Mouse (Mus musculus): Measurements from ENCODE around the gene Ttpal. TPM values are rescaled to one million over a fixed set of nuclear protein-coding genes. Genes with fewer than 3 reads are reported as not detected.
"Not testable (repeated sequence)": the region's sequence is repeated elsewhere in the genome, so short reads cannot be mapped to it uniquely, and the experiment has no call there.

Gene Ttpal
- polyA plus RNA-seq, 1 experiment from 2014 or later, result 40.2 TPM

DNA sequence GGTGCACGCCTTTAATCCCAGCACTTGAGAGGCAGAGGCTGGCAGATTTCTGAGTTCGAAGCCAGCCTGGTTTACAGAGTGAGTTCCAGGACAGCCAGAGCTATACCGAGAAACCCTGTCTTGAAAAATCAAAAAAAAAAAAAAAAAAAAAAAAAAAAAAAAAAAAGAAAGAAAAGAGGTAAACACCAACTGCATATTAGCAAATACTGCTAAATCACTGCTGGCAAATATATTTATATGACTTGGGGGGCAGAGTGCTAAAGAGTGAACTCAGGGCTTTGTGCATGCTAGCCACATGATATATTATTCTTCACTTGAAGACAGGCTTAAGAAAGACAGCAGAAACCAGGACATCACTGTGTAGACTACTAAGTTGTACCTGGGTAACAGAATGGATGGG, 19.3 kb downstream of the Ttpal start:
- H3K27ac ChIP-seq (ENCODE audit: low read depth, low read length); H3K36me3 ChIP-seq (ENCODE audit: control insufficient read depth, insufficient read depth, low read length); H3K27me3 ChIP-seq (ENCODE audit: control insufficient read depth, insufficient read depth, low read length); H3K9ac ChIP-seq (ENCODE audit: low read depth, low read length); ATAC-seq (ENCODE audit: low FRiP score); DNase-seq (ENCODE audit: low spot score); H3K9me3 ChIP-seq (ENCODE audit: control insufficient read depth, low read length); H3K4me2 ChIP-seq (replicated peaks; ENCODE audit: low read depth, low read length); H3K4me1 ChIP-seq (replicated peaks; ENCODE audit: control insufficient read depth, insufficient read depth, low read length); H3K4me3 ChIP-seq (ENCODE audit: low read depth, low read length): not testable (repeated sequence)
- 94% methylated on average over 3 of the region's 3 CpGs for WGBS

DNA sequence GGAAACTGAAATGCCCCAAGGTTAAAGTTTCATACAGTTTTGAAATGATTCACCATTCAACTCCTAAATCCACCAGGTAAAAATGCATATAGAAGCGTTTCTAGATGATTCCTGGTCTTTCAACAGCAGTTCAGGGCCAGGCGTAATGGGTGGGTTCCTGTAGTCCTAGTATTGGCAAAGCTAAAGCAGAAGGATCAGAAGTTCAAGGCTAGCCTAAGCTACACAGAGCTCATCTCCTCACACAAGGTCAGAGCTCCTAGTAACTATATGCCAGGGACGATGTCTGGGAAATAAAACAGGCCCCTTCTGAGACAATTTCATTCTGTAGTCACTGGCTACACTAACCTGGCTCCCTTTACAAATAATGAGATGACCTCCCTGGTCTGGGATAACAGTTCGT, 29.1 kb downstream of the Ttpal start:
- DNase-seq (ENCODE audit: low spot score), result no peak
- H3K27ac ChIP-seq (ENCODE audit: low read depth, low read length), result no peak overlapping the region
- H3K36me3 ChIP-seq (ENCODE audit: control insufficient read depth, insufficient read depth, low read length), result peaks cover 17% of the 10 kb centered on the region
- H3K9me3 ChIP-seq (ENCODE audit: control insufficient read depth, low read length), result no peaks in the 10 kb centered on the region
- 97% methylated on average over 4 of the region's 4 CpGs for WGBS
- no peak for ATAC-seq (ENCODE audit: low FRiP score)
- H3K9ac ChIP-seq (ENCODE audit: low read depth, low read length), result no peak overlapping the region
- no peaks in the 10 kb centered on the region for H3K4me1 ChIP-seq (replicated peaks; ENCODE audit: control insufficient read depth, insufficient read depth, low read length)
- no peak overlapping the region for H3K4me2 ChIP-seq (replicated peaks; ENCODE audit: low read depth, low read length)
- no peaks in the 10 kb centered on the region for H3K27me3 ChIP-seq (ENCODE audit: control insufficient read depth, insufficient read depth, low read length)
- no peak overlapping the region for H3K4me3 ChIP-seq (ENCODE audit: low read depth, low read length)

DNA sequence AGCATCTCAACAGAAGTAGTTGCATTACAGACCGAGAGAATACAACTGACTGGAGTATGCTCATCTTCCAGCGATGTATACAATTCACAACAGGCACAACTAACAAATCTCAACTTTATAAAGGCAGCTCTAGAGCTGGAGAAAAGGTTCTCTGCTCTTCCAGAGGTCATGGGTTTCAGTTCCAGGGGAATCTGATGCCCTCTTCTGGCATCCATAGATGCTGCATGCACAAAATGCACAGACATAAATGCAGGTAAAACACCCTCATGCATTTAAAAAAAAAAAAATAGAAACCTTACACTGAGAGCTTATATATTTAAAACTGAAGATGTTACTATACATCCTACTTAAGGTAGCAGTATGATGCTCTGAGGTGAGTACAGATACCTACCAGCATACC, 29.6 kb downstream of the Ttpal start:
- DNase-seq (ENCODE audit: low spot score) (no peak), ATAC-seq (ENCODE audit: low FRiP score) (no peak)

GRCm38 (mm10) chr2:163634211-163634610, 32.1 kb downstream of the Ttpal start:
- no peak overlapping the region for H3K27ac ChIP-seq (ENCODE audit: low read depth, low read length)
- H3K27me3 ChIP-seq (ENCODE audit: control insufficient read depth, insufficient read depth, low read length), result no peaks in the 10 kb centered on the region
- peaks cover 7% of the 10 kb centered on the region for H3K36me3 ChIP-seq (ENCODE audit: control insufficient read depth, insufficient read depth, low read length)
- H3K9ac ChIP-seq (ENCODE audit: low read depth, low read length), result no peak overlapping the region
- H3K4me3 ChIP-seq (ENCODE audit: low read depth, low read length), result no peak overlapping the region
- ATAC-seq (ENCODE audit: low FRiP score), result no peak
- H3K4me1 ChIP-seq (replicated peaks; ENCODE audit: control insufficient read depth, insufficient read depth, low read length), result no peaks in the 10 kb centered on the region
- H3K4me2 ChIP-seq (replicated peaks; ENCODE audit: low read depth, low read length), result no peak overlapping the region
- H3K9me3 ChIP-seq (ENCODE audit: control insufficient read depth, low read length), result no peaks in the 10 kb centered on the region
- 93% methylated on average over 2 of the region's 2 CpGs for WGBS
- no peak for DNase-seq (ENCODE audit: low spot score)

More for the DNA sequence above, 29.6 kb downstream of the Ttpal start:
- no peaks in the 10 kb centered on the region for H3K27me3 ChIP-seq (ENCODE audit: control insufficient read depth, insufficient read depth, low read length)
- WGBS, result 88% methylated on average over 2 of the region's 2 CpGs
- H3K9me3 ChIP-seq (ENCODE audit: control insufficient read depth, low read length), result no peaks in the 10 kb centered on the region
- H3K4me1 ChIP-seq (replicated peaks; ENCODE audit: control insufficient read depth, insufficient read depth, low read length), result no peaks in the 10 kb centered on the region
- H3K4me3 ChIP-seq (ENCODE audit: low read depth, low read length), result no peak overlapping the region
- H3K36me3 ChIP-seq (ENCODE audit: control insufficient read depth, insufficient read depth, low read length), result peaks cover 12% of the 10 kb centered on the region
- H3K4me2 ChIP-seq (replicated peaks; ENCODE audit: low read depth, low read length), result no peak overlapping the region
- H3K9ac ChIP-seq (ENCODE audit: low read depth, low read length), result no peak overlapping the region
- H3K27ac ChIP-seq (ENCODE audit: low read depth, low read length), result no peak overlapping the region

GRCm38 (mm10) chr2:163636057-163636456, 33.9 kb downstream of the Ttpal start:
- no peaks in the 10 kb centered on the region for H3K27me3 ChIP-seq (ENCODE audit: control insufficient read depth, insufficient read depth, low read length)
- no peak overlapping the region for H3K27ac ChIP-seq (ENCODE audit: low read depth, low read length)
- no peak overlapping the region for H3K4me2 ChIP-seq (replicated peaks; ENCODE audit: low read depth, low read length)
- H3K36me3 ChIP-seq (ENCODE audit: control insufficient read depth, insufficient read depth, low read length), result peaks cover under 1% of the 10 kb centered on the region; the same call in 1 of the 2 replicates
- no peak overlapping the region for H3K9ac ChIP-seq (ENCODE audit: low read depth, low read length)
- no peak for ATAC-seq (ENCODE audit: low FRiP score)
- 92% methylated on average over 2 of the region's 2 CpGs for WGBS
- no peak overlapping the region for H3K4me3 ChIP-seq (ENCODE audit: low read depth, low read length)
- H3K9me3 ChIP-seq (ENCODE audit: control insufficient read depth, low read length), result no peaks in the 10 kb centered on the region
- DNase-seq (ENCODE audit: low spot score), result no peak
- H3K4me1 ChIP-seq (replicated peaks; ENCODE audit: control insufficient read depth, insufficient read depth, low read length), result no peaks in the 10 kb centered on the region

DNA sequence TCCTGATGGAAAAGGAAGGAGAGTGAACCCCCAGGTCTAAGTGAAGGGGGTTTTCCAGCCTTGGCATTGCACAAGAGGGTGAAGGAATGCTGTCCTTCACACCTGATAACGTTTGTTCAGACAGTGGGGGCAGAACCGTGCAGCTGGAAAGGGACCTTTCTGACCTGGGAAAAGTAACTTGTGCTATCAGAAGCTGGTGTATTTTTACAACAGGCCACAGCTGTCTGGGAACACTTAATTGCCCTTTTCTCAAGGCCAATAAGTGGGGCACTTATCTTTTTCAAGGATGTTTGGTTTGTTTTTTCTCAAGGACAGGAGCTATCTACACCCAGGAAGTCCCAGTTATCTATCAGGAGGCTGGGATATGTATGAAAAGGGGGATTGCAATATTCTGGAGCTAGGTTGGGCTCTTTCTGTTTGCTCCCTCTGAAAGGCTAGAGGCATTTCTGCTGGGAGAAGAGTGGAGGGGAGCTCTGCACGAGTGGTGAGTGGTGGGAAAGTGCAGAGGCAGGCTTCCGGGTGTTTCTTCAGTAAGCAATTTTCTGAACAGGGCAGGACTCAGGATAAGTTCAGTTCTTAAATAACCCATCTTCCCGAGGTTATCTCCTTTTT, 35.6 kb downstream of the Ttpal start:
- H3K9ac ChIP-seq (ENCODE audit: low read depth, low read length), result no peak overlapping the region
- DNase-seq (ENCODE audit: low spot score), result no peak
- H3K36me3 ChIP-seq (ENCODE audit: control insufficient read depth, insufficient read depth, low read length), result no peaks in the 10 kb centered on the region
- H3K27me3 ChIP-seq (ENCODE audit: control insufficient read depth, insufficient read depth, low read length), result no peaks in the 10 kb centered on the region
- 71% methylated on average over 5 of the region's 5 CpGs for WGBS
- H3K27ac ChIP-seq (ENCODE audit: low read depth, low read length), result no peak overlapping the region
- no peaks in the 10 kb centered on the region for H3K9me3 ChIP-seq (ENCODE audit: control insufficient read depth, low read length)
- H3K4me1 ChIP-seq (replicated peaks; ENCODE audit: control insufficient read depth, insufficient read depth, low read length), result no peaks in the 10 kb centered on the region; the same call in 1 of the 2 replicates
- H3K4me2 ChIP-seq (replicated peaks; ENCODE audit: low read depth, low read length), result no peak overlapping the region
- no peak for ATAC-seq (ENCODE audit: low FRiP score)
- H3K4me3 ChIP-seq (ENCODE audit: low read depth, low read length), result no peak overlapping the region

DNA sequence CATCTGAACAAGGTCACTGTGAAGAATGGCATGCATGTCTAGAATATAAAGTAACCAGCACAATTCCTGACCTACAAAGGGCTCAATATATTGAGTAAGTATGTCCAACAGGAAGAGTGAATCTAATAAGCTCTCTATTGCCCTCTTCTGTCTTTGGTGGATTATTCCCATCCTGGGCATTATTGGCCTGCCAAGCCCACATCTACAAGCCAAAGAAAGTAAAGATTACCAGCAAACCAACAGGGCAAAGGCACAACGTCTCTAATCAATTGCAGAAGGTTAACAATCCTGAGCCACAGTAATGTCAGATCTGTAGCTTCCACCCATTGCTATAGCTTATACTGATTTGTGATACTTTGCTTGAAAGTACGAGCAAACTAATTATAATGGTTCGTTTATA, 38.4 kb downstream of the Ttpal start:
- WGBS, result 90% methylated on average over 3 of the region's 3 CpGs
- H3K4me1 ChIP-seq (replicated peaks; ENCODE audit: control insufficient read depth, insufficient read depth, low read length), result no peaks in the 10 kb centered on the region; the same call in 1 of the 2 replicates
- no peaks in the 10 kb centered on the region for H3K27me3 ChIP-seq (ENCODE audit: control insufficient read depth, insufficient read depth, low read length)
- no peak overlapping the region for H3K27ac ChIP-seq (ENCODE audit: low read depth, low read length)
- no peaks in the 10 kb centered on the region for H3K9me3 ChIP-seq (ENCODE audit: control insufficient read depth, low read length)
- ATAC-seq (ENCODE audit: low FRiP score) (no peak), DNase-seq (ENCODE audit: low spot score) (no peak)
- no peak overlapping the region for H3K4me3 ChIP-seq (ENCODE audit: low read depth, low read length)
- H3K4me2 ChIP-seq (replicated peaks; ENCODE audit: low read depth, low read length), result no peak overlapping the region
- H3K36me3 ChIP-seq (ENCODE audit: control insufficient read depth, insufficient read depth, low read length), result no peaks in the 10 kb centered on the region
- H3K9ac ChIP-seq (ENCODE audit: low read depth, low read length), result no peak overlapping the region

DNA sequence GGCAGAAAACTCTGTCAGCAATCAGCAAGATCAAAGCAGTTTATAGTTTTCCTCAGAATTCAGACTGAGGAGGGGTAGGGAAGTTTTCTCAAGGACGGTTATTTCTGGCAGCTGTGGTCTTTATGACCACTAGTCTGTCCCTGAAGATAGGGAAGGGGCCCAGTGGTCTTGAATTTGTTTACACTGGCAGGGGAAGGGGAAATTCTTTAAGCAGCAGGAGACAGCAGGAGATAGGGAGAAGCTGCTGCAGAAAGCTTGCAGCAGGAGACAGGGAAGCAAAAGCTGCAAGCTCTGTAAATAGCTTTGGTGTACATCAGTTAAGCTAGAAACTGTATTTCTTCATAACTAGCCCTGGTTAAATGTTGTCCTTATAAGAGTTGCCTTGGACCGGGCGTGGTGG, 39.6 kb downstream of the Ttpal start:
- Histone ChIP-seq H3K4me3 (ENCODE audit: low read depth, low read length) (no peak overlapping the region), H3K36me3 (ENCODE audit: control insufficient read depth, insufficient read depth, low read length) (no peaks in the 10 kb centered on the region), H3K9me3 (ENCODE audit: control insufficient read depth, low read length) (no peaks in the 10 kb centered on the region), H3K4me2 (replicated peaks; ENCODE audit: low read depth, low read length) (no peak overlapping the region), H3K9ac (ENCODE audit: low read depth, low read length) (no peak overlapping the region), H3K27me3 (ENCODE audit: control insufficient read depth, insufficient read depth, low read length) (no peaks in the 10 kb centered on the region), H3K4me1 (replicated peaks; ENCODE audit: control insufficient read depth, insufficient read depth, low read length) (no peaks in the 10 kb centered on the region; the same call in 1 of the 2 replicates), H3K27ac (ENCODE audit: low read depth, low read length) (no peak overlapping the region)
- WGBS, result 88% methylated on average over 3 of the region's 3 CpGs
- DNase-seq (ENCODE audit: low spot score) (no peak), ATAC-seq (ENCODE audit: low FRiP score) (no peak)

DNA sequence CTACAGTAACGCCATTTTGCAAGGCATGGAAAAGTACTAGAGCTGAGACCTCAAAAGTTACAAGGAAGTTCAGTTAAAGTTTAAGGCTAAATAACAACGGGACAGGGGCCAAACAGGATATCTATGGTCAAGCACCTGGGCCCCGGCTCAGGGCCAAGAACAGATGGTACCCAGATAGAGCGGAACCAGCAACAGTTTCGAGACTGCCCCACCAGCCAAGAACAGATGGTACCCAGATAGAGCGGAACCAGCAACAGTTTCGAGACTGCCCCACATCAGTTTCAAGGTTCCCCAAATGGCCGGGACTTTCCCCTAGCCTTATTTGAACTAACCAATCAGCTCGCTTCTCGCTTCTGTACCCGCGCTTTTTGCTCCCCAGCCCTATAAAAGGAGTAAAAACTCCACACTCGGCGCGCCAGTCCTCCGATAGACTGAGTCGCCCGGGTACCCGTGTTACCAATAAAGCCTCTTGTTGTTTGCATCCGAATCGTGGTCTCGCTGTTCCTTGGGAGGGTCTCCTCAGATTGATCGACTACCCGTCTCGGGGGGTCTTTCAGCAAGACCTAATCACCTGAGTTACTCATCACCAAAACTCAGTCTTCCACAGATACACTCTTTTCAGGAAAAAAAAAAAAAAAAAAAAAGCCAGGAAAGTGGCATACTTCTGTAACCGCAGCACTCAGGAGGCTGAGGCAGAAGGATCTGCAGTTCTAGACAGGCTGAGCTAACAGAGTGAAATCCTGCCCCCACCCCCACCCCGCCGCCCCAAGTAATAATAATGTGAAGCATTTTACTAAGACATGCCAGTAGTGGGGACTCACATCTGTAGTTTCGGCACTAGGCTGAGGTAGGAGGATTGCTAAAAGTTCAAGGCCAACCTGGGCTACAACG, 40.8 kb downstream of the Ttpal start:
- Histone ChIP-seq H3K4me3 (ENCODE audit: low read depth, low read length) (no peak overlapping the region), H3K36me3 (ENCODE audit: control insufficient read depth, insufficient read depth, low read length) (no peaks in the 10 kb centered on the region), H3K27ac (ENCODE audit: low read depth, low read length) (no peak overlapping the region), H3K27me3 (ENCODE audit: control insufficient read depth, insufficient read depth, low read length) (no peaks in the 10 kb centered on the region), H3K4me2 (replicated peaks; ENCODE audit: low read depth, low read length) (no peak overlapping the region), H3K9me3 (ENCODE audit: control insufficient read depth, low read length) (no peaks in the 10 kb centered on the region), H3K4me1 (replicated peaks; ENCODE audit: control insufficient read depth, insufficient read depth, low read length) (no peaks in the 10 kb centered on the region; the same call in 1 of the 2 replicates), H3K9ac (ENCODE audit: low read depth, low read length) (no peak overlapping the region)
- WGBS, result 87% methylated on average over 30 of the region's 30 CpGs
- ATAC-seq (ENCODE audit: low FRiP score), result no peak
- no peak for DNase-seq (ENCODE audit: low spot score)

Data from hindbrain, embryonic 11.5 days (tissue).